Mouse (Mus musculus) small intestine, adult 2 months (tissue): ENCODE results near the gene Pip5k1c.

Experiments used
- CTCF ChIP-seq: fragments of 200-500 bp; IDR thresholded peaks from 2 replicates; pipeline ENCODE4 v1.5.1; 2012; ENCODE audit warnings: low read depth, mild to moderate bottlenecking, control low read depth, inconsistent platforms, low read length, moderate library complexity, mixed read lengths; ENCODE audit not compliant: insufficient replicate concordance, insufficient read length; ENCODE audit errors: extremely low read depth
- POLR2A ChIP-seq: fragments of 200-500 bp; IDR thresholded peaks from 2 replicates; pipeline ENCODE4 v1.6.1; 2012; ENCODE audit warnings: low read depth, mild to moderate bottlenecking, control low read depth, inconsistent platforms, low read length, moderate library complexity

- TF ChIP-seq CTCF, result no peak
- no peak; the same call in 1 of the 2 replicates for TF ChIP-seq POLR2A
Measured at GRCm38 (mm10) chr10:81349146-81349545, 56.4 kb downstream of the Pip5k1c start.
